In the genomic region with DNA sequence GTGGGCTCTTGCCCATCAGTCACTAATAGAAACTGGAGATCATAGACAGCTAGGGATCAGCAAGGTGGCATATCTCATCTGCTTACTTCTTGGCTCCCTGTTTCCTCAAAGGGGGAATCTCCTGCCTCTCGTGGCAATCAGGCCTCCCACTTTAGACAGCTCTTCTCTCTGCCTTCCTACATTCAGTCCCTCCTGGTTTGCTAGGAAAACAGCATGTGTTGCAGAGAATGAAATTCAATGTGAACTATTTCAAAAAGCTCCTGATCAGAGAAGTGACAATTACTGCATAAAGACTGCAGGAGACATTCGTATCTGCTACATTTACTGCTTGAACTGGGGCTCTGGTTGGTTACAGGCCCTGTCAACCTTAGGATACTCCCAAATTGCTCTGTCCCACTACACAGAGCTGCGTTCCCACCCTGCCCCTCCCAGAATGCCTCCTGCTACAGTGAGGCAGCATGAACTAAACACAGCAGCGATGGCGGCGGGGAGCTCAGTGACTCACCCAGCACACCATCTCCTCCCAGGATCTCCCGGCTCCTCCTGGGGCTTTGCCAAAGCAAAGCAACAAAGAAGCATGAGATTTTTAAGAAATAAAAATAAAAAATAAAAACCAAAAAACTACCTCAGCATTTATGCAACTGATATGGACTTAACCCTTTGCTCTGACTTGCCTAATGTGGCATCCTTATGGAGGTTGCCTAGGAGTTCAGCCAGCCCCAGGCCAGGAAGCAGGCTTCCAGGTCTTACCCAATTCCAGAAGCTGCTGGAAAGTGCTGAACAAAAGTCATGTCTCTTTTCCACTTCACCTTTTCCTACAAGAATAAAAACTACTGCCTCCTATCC, we compare ENCODE assay signal across 8 mouse cellular contexts. TPM values are rescaled to one million over a fixed set of nuclear protein-coding genes. Genes with fewer than 3 reads are reported as not detected.
A peak's percentile ranks its signal among the peaks of the same experiment; 100 is the strongest.
DNase-seq lines count a peak whose midpoint lies in the region; ATAC-seq and TF ChIP-seq lines count a peak whose summit lies in the region.

No protein-coding gene starts in this region.

- 79% methylated on average over 7 of the region's 7 CpGs for WGBS in liver, postnatal 0 days (ENCODE audit: insufficient replicate concordance)
- WGBS in liver, embryonic 11.5 days: 85% methylated on average over 7 of the region's 7 CpGs

- no peaks in the 10 kb centered on the region for H3K27me3 ChIP-seq in liver, postnatal 0 days (ENCODE audit: insufficient read depth, low read length)
- H3K27me3 ChIP-seq in liver, embryonic 11.5 days (replicated peaks; ENCODE audit: control insufficient read depth, insufficient read depth, low read length): no peaks in the 10 kb centered on the region

- peak overlapping the region; percentile 53 for H3K27ac ChIP-seq in liver, postnatal 0 days (ENCODE audit: low read depth)
- no peak overlapping the region for H3K27ac ChIP-seq in liver, embryonic 11.5 days (ENCODE audit: low read depth, low read length)

- no peak for TF ChIP-seq CTCF in liver, postnatal 0 days (IDR thresholded peaks at IDR 0.05; ENCODE audit: low read depth)

- intact Hi-C loops in gastrocnemius, postnatal 14 days (cut with DNase I; ENCODE audit: low total_unique reads): no loop called here

- no peak overlapping the region for H3K4me3 ChIP-seq in liver, postnatal 0 days (ENCODE audit: low read depth, low read length)
- no peak overlapping the region for H3K4me3 ChIP-seq in liver, embryonic 11.5 days (ENCODE audit: low read depth, low read length)

- peak; percentile 48 for DNase-seq in gastrocnemius, postnatal 14 days
- no peak for DNase-seq in gastrocnemius, postnatal 25 days
- DNase-seq in liver, postnatal 0 days: no peak
- DNase-seq in liver, embryonic 11.5 days (ENCODE audit: low spot score): no peak
- peak; percentile 75 to 81 for DNase-seq in adrenal gland, postnatal 36 days
- DNase-seq in right cerebral cortex, postnatal 25 days: peak; percentile 71
- no peak for DNase-seq in testis, postnatal 14 days (ENCODE audit: low spot score)
- DNase-seq in thymus, postnatal 36 days: no peak

- H3K9ac ChIP-seq in liver, postnatal 0 days (replicated peaks): no peak overlapping the region
- H3K9ac ChIP-seq in liver, embryonic 11.5 days (ENCODE audit: low read depth, low read length): no peak overlapping the region

- TF ChIP-seq EP300 in liver, postnatal 0 days (IDR thresholded peaks at IDR 0.05; ENCODE audit: low read depth): no peak

- no peaks in the 10 kb centered on the region for H3K36me3 ChIP-seq in liver, postnatal 0 days (replicated peaks; ENCODE audit: insufficient read depth, low read length)
- H3K36me3 ChIP-seq in liver, embryonic 11.5 days (ENCODE audit: control insufficient read depth, insufficient read depth, low read length): no peaks in the 10 kb centered on the region

- no peaks in the 10 kb centered on the region for H3K9me3 ChIP-seq in liver, postnatal 0 days (ENCODE audit: low read length)
- H3K9me3 ChIP-seq in liver, embryonic 11.5 days (ENCODE audit: control insufficient read depth, low read length): no peaks in the 10 kb centered on the region

- peaks cover 34% of the 10 kb centered on the region for H3K4me1 ChIP-seq in liver, postnatal 0 days (ENCODE audit: insufficient read depth)
- peaks cover 54% of the 10 kb centered on the region for H3K4me1 ChIP-seq in liver, embryonic 11.5 days (replicated peaks; ENCODE audit: control insufficient read depth, insufficient read depth, low read length)

- H3K4me2 ChIP-seq in liver, postnatal 0 days (ENCODE audit: low read depth, low read length): no peak overlapping the region
- no peak overlapping the region for H3K4me2 ChIP-seq in liver, embryonic 11.5 days

- ATAC-seq in liver, postnatal 0 days: no peak
- no peak for ATAC-seq in liver, embryonic 11.5 days (replicated peaks; ENCODE audit: low FRiP score)

RNA-seq across cellular contexts. Expression of gene Rcor2, which starts 34.7 kb away (rescaled TPM):
- total RNA-seq in gastrocnemius, postnatal 14 days (2021): 1 to 10 TPM; 2.1 to 8.8 TPM
- total RNA-seq in gastrocnemius, postnatal 25 days (2021): 1 to 10 TPM; 2.6 to 4.2 TPM
- 0.62 and 0.67 TPM in 2 replicates for polyA plus RNA-seq in liver, postnatal 0 days (2015; fragmentation: Nextera tagmentation; extraction: Ambion mirVana)
- 7.5 and 8.7 TPM in 2 replicates for polyA plus RNA-seq in liver, embryonic 11.5 days (2014; fragmentation: Nextera tagmentation; extraction: Ambion mirVana)
- total RNA-seq in adrenal gland, postnatal 36 days (2021): 1 to 10 TPM; 2.0 to 4.4 TPM

RNA-seq across cellular contexts. Expression of gene Mark2, which starts 39.8 kb away (rescaled TPM):
- total RNA-seq in gastrocnemius, postnatal 14 days (2021): 10 to 100 TPM; 27.7 to 34.1 TPM
- 10 to 100 TPM; 27.4 to 30.6 TPM for total RNA-seq in gastrocnemius, postnatal 25 days (2021)
- polyA plus RNA-seq in liver, postnatal 0 days (2015; fragmentation: Nextera tagmentation; extraction: Ambion mirVana): 11.9 and 12.5 TPM in 2 replicates
- 45.3 and 50.3 TPM in 2 replicates for polyA plus RNA-seq in liver, embryonic 11.5 days (2014; fragmentation: Nextera tagmentation; extraction: Ambion mirVana)
- 10 to 100 TPM; 71.9 to 76.4 TPM for total RNA-seq in adrenal gland, postnatal 36 days (2021)

Comparison
In these comparisons a context has a peak if more than half of its experiments do, and no peak if none do; other contexts are left out.
1. DNase-seq: peak in gastrocnemius, postnatal 14 days (single experiment), adrenal gland, postnatal 36 days (2 of 2) and right cerebral cortex, postnatal 25 days (single experiment); none in gastrocnemius, postnatal 25 days (single experiment), liver, postnatal 0 days (single experiment), liver, embryonic 11.5 days (single experiment), testis, postnatal 14 days (single experiment) and thymus, postnatal 36 days (0 of 2).